Mouse (Mus musculus) G1E (cell line): ENCODE results near the gene Gm8764. TPM values are rescaled to one million over a fixed set of nuclear protein-coding genes. Genes with fewer than 3 reads are reported as not detected.

Experiments
- ATAC-seq: 2 replicates; pipeline ENCODE4 v1.8.0; 2016; ENCODE audit warnings: mild to moderate bottlenecking; ENCODE audit not compliant: insufficient number of reproducible peaks, poor library complexity, low FRiP score, severe bottlenecking; ENCODE audit errors: extremely low read depth
- DNase-seq: peaks from one replicate; pipeline ENCODE4 v3.0.0; 2012; ENCODE audit warnings: low spot score
- H3K27me3 ChIP-seq: 2 replicates; pipeline ENCODE4 v1.6.1; 2012; ENCODE audit warnings: mild to moderate bottlenecking, low read length, inconsistent platforms; ENCODE audit not compliant: insufficient read depth
- H3K36me3 ChIP-seq: replicated peaks from 2 replicates; pipeline ENCODE3; 2012; ENCODE audit warnings: mild to moderate bottlenecking, inconsistent platforms
- H3K4me1 ChIP-seq: 2 replicates; pipeline ENCODE4 v1.6.1; 2012; ENCODE audit warnings: low read depth, low read length, inconsistent platforms, mixed read lengths; ENCODE audit not compliant: insufficient read depth
- H3K4me3 ChIP-seq: 2 replicates; pipeline ENCODE4 v1.5.1; 2012; ENCODE audit warnings: low read depth, mild to moderate bottlenecking, inconsistent platforms, low read length, moderate library complexity, mixed read lengths
- H3K9me3 ChIP-seq: replicated peaks from 2 replicates; pipeline ENCODE4 v1.6.1; 2012; ENCODE audit warnings: inconsistent platforms
- CTCF ChIP-seq: IDR thresholded peaks from 2 replicates; pipeline ENCODE4 v1.5.1; 2012; ENCODE audit warnings: low read depth, low read length, inconsistent platforms, mixed read lengths
- GATA1 ChIP-seq: IDR thresholded peaks from 2 replicates; pipeline ENCODE4 v1.6.1; 2012; ENCODE audit warnings: borderline replicate concordance, low read length, inconsistent platforms, mixed read lengths
- GATA2 ChIP-seq: IDR thresholded peaks from 2 replicates; pipeline ENCODE4 v1.6.1; 2012; ENCODE audit warnings: low read depth, low read length, inconsistent platforms, borderline replicate concordance
- POLR2AphosphoS5 ChIP-seq: IDR thresholded peaks from 2 replicates; pipeline ENCODE4 v1.6.1; 2012; ENCODE audit warnings: low read depth, low read length, inconsistent platforms; ENCODE audit not compliant: insufficient replicate concordance
- TAL1 ChIP-seq: conservative IDR thresholded peaks from 2 replicates; pipeline ENCODE4 v1.6.1; 2012; ENCODE audit warnings: low read depth, low read length, inconsistent platforms, mixed read lengths
- polyA plus RNA-seq: library from polyadenylated mRNA; stranded (reverse); fragments of >175 nt; gene quantifications from 2 replicates; pipeline ENCODE4 v1.2.3, GENCODE M21; 2012
- total RNA-seq, 2 experiments: library from RNA; stranded (forward) in 1 of 2; stranded (reverse) in 1 of 2; fragments of 200-1000 nt in 1 of 2; fragments of >200 nt in 1 of 2; fragmentation: Nextera tagmentation in 1 of 2; gene quantifications; 2 replicates each; pipeline ENCODE4 v1.2.3; 2014 to 2017

Gene Gm8764
- total and polyA plus RNA-seq, 3 experiments = not detected

GRCm38 (mm10) chr10:104209655-104210054 lies 49.8 kb downstream of the Gm8764 start:
- no peaks in the 10 kb centered on the region for H3K36me3 ChIP-seq
- no peaks in the 10 kb centered on the region for H3K27me3 ChIP-seq
- DNase-seq = no peak
- no peak overlapping the region for H3K4me3 ChIP-seq
- TF ChIP-seq TAL1 = no peak
- no peak for TF ChIP-seq POLR2AphosphoS5
- TF ChIP-seq GATA1 = no peak
- no peak for TF ChIP-seq CTCF
- TF ChIP-seq GATA2 = no peak
- H3K4me1 ChIP-seq = no peaks in the 10 kb centered on the region
- peaks cover 8% of the 10 kb centered on the region for H3K9me3 ChIP-seq
- ATAC-seq = no peak

GRCm38 (mm10) chr10:104210268-104210990 lies 50.6 kb downstream of the Gm8764 start:
- Histone ChIP-seq H3K4me1 (no peaks in the 10 kb centered on the region), H3K9me3 (peaks cover 9% of the 10 kb centered on the region), H3K4me3 (no peak overlapping the region), H3K27me3 (no peaks in the 10 kb centered on the region), H3K36me3 (no peaks in the 10 kb centered on the region)
- TF ChIP-seq POLR2AphosphoS5 (no peak), CTCF (no peak), GATA1 (no peak), TAL1 (no peak), GATA2 (no peak)
- no peak for DNase-seq
- no peak for ATAC-seq

Other genes starting within 250 kb of the Gm8764 start
- gene Gm21293, start 17.0 kb upstream of the Gm8764 start, total RNA-seq (2014; fragmentation: Nextera tagmentation) = not detected in 2 replicates
- not detected in 2 replicates for gene Gm21293, start 17.0 kb upstream of the Gm8764 start, total RNA-seq (2017)
- gene Gm21293, start 17.0 kb upstream of the Gm8764 start, polyA plus RNA-seq = not detected in 2 replicates
- gene Gm6763, start 8.5 kb upstream of the Gm8764 start, total RNA-seq (2014; fragmentation: Nextera tagmentation) = not detected in 2 replicates
- gene Gm6763, start 8.5 kb upstream of the Gm8764 start, total RNA-seq (2017) = not detected in 2 replicates
- gene Gm6763, start 8.5 kb upstream of the Gm8764 start, polyA plus RNA-seq = not detected in 2 replicates
- not detected in 2 replicates for gene Gm21304, start 8.5 kb downstream of the Gm8764 start, total RNA-seq (2014; fragmentation: Nextera tagmentation)
- not detected in 2 replicates for gene Gm21304, start 8.5 kb downstream of the Gm8764 start, total RNA-seq (2017)
- gene Gm21304, start 8.5 kb downstream of the Gm8764 start, polyA plus RNA-seq = not detected in 2 replicates
- gene Gm21312, start 17.0 kb downstream of the Gm8764 start, total RNA-seq (2014; fragmentation: Nextera tagmentation) = not detected in 2 replicates
- gene Gm21312, start 17.0 kb downstream of the Gm8764 start, total RNA-seq (2017) = 0.33 TPM in 1 of 2 replicates, not detected in the other
- gene Gm21312, start 17.0 kb downstream of the Gm8764 start, polyA plus RNA-seq = not detected in 2 replicates
- gene Gm20765, start 25.5 kb downstream of the Gm8764 start, total RNA-seq (2014; fragmentation: Nextera tagmentation) = not detected in 2 replicates
- gene Gm20765, start 25.5 kb downstream of the Gm8764 start, total RNA-seq (2017) = 0.33 TPM in 1 of 2 replicates, not detected in the other
- gene Gm20765, start 25.5 kb downstream of the Gm8764 start, polyA plus RNA-seq = not detected in 2 replicates
- gene Gm4340, start 34.0 kb downstream of the Gm8764 start, total RNA-seq (2014; fragmentation: Nextera tagmentation) = not detected in 2 replicates
- not detected in 2 replicates for gene Gm4340, start 34.0 kb downstream of the Gm8764 start, total RNA-seq (2017)
- not detected in 2 replicates for gene Gm4340, start 34.0 kb downstream of the Gm8764 start, polyA plus RNA-seq